In genomic region chr4:101187381-101187780, GRCm38 (mm10) we compare ENCODE assay signal across 17 mouse cellular contexts.
DNase-seq lines count a peak whose midpoint lies in the region; ATAC-seq and TF ChIP-seq lines count a peak whose summit lies in the region.
"Had no signal": no experiment of that assay in that cellular context is flagged by ENCODE, and none has a peak within 500 bp of the region (broad histone marks: within the 10 kb centered on the region; RNA-seq: fewer than 3 reads in every experiment).

No protein-coding gene starts in this region.

- H3K9ac ChIP-seq in intestine, embryonic 16.5 days (ENCODE audit: low read depth, low read length) = no peak overlapping the region
- no peak overlapping the region for H3K9ac ChIP-seq in forebrain, postnatal 0 days
- H3K9ac ChIP-seq: limb, embryonic 12.5 days; midbrain, embryonic 12.5 days; neural tube, embryonic 13.5 days had no signal

- no peaks in the 10 kb centered on the region for H3K9me3 ChIP-seq in intestine, embryonic 16.5 days (ENCODE audit: control insufficient read depth, low read length)
- no peaks in the 10 kb centered on the region for H3K9me3 ChIP-seq in forebrain, postnatal 0 days (ENCODE audit: low read length)
- H3K9me3 ChIP-seq: limb, embryonic 12.5 days; midbrain, embryonic 12.5 days; neural tube, embryonic 13.5 days had no signal

- WGBS in intestine, embryonic 16.5 days = 62% methylated on average over 4 of the region's 4 CpGs
- WGBS in forebrain, postnatal 0 days = 84% methylated on average over 4 of the region's 4 CpGs

- DNase-seq in heart, adult 11 months = peak; percentile 49
- DNase-seq in heart, postnatal 25 days (ENCODE audit: low spot score) = no peak
- DNase-seq in CD4-positive, CD25-positive, alpha-beta regulatory T cell, adult 2 months (ENCODE audit: low read depth, low spot score) = peak; percentile 90
- DNase-seq in thymus, adult 18-20 months = peak; percentile 57 to 85
- DNase-seq in urinary bladder, postnatal 10 days (ENCODE audit: low spot score) = no peak
- no peak for DNase-seq in forebrain, postnatal 0 days
- DNase-seq in adrenal gland, postnatal 25 days = no peak
- DNase-seq: adrenal gland, postnatal 36 days; cerebellum, postnatal 14 days; heart, postnatal 14 days; kidney, postnatal 10 days had no signal

- ATAC-seq in intestine, embryonic 16.5 days = peak; percentile 62
- ATAC-seq in forebrain, postnatal 0 days = no peak
- ATAC-seq: hindbrain, postnatal 0 days had no signal

- no peak overlapping the region for H3K4me2 ChIP-seq in intestine, embryonic 16.5 days (ENCODE audit: low read depth, low read length)
- H3K4me2 ChIP-seq in forebrain, postnatal 0 days (ENCODE audit: low read depth) = no peak overlapping the region
- H3K4me2 ChIP-seq: limb, embryonic 12.5 days; midbrain, embryonic 12.5 days; neural tube, embryonic 13.5 days had no signal

- TF ChIP-seq CTCF in forebrain, postnatal 0 days (IDR thresholded peaks at IDR 0.05; ENCODE audit: low read depth) = no peak

- intact Hi-C loops in heart, postnatal 25 days (cut with DNase I) = no loop called here

- peaks cover 16% of the 10 kb centered on the region; the same call in 1 of the 2 replicates for H3K4me1 ChIP-seq in intestine, embryonic 16.5 days (ENCODE audit: control insufficient read depth, insufficient read depth, low read length)
- no peaks in the 10 kb centered on the region for H3K4me1 ChIP-seq in forebrain, postnatal 0 days (ENCODE audit: insufficient read depth)
- H3K4me1 ChIP-seq: midbrain, embryonic 12.5 days; neural tube, embryonic 13.5 days had no signal

- H3K36me3 ChIP-seq in intestine, embryonic 16.5 days (ENCODE audit: control insufficient read depth, insufficient read depth, low read length) = peaks cover 5% of the 10 kb centered on the region; the same call in 1 of the 2 replicates
- peaks cover 18% of the 10 kb centered on the region for H3K36me3 ChIP-seq in forebrain, postnatal 0 days (ENCODE audit: insufficient read depth)
- H3K36me3 ChIP-seq: midbrain, embryonic 12.5 days had no signal

- H3K4me3 ChIP-seq in intestine, embryonic 16.5 days (ENCODE audit: low read length) = no peak overlapping the region
- H3K4me3 ChIP-seq in forebrain, postnatal 0 days (ENCODE audit: low read depth, low read length) = no peak overlapping the region
- H3K4me3 ChIP-seq: erythroblast, embryonic 14.5 days; limb, embryonic 12.5 days; midbrain, embryonic 12.5 days; neural tube, embryonic 13.5 days had no signal

- peak overlapping the region; percentile 44; the same call in 1 of the 2 replicates for H3K27ac ChIP-seq in intestine, embryonic 16.5 days (ENCODE audit: low read length)
- H3K27ac ChIP-seq in forebrain, postnatal 0 days (ENCODE audit: low read depth, low read length) = no peak overlapping the region
- H3K27ac ChIP-seq: hindbrain, postnatal 0 days; limb, embryonic 12.5 days; midbrain, embryonic 12.5 days; neural tube, embryonic 13.5 days had no signal

- no peaks in the 10 kb centered on the region for H3K27me3 ChIP-seq in intestine, embryonic 16.5 days (replicated peaks; ENCODE audit: control insufficient read depth, insufficient read depth, low read length)
- no peaks in the 10 kb centered on the region for H3K27me3 ChIP-seq in forebrain, postnatal 0 days (ENCODE audit: insufficient read depth, low read length)
- H3K27me3 ChIP-seq: limb, embryonic 12.5 days; midbrain, embryonic 12.5 days; neural tube, embryonic 13.5 days had no signal

Comparison
In these comparisons a context has a peak if more than half of its experiments do, and no peak if none do; other contexts are left out.
1. DNase-seq: peak in heart, adult 11 months (single experiment), CD4-positive, CD25-positive, alpha-beta regulatory T cell, adult 2 months (single experiment) and thymus, adult 18-20 months (2 of 2); none in heart, postnatal 25 days (single experiment), urinary bladder, postnatal 10 days (single experiment), forebrain, postnatal 0 days (single experiment) and adrenal gland, postnatal 25 days (single experiment).